Mouse (Mus musculus) MEL-GATA-1-ER (cell line): ENCODE data around the gene Cd44.

Experiments used
- DNase-seq: peaks from one replicate; pipeline ENCODE4 v3.0.0-alpha.2; 2012; ENCODE audit warnings: low read depth; ENCODE audit errors: extremely low read depth

The Cd44 gene

DNA sequence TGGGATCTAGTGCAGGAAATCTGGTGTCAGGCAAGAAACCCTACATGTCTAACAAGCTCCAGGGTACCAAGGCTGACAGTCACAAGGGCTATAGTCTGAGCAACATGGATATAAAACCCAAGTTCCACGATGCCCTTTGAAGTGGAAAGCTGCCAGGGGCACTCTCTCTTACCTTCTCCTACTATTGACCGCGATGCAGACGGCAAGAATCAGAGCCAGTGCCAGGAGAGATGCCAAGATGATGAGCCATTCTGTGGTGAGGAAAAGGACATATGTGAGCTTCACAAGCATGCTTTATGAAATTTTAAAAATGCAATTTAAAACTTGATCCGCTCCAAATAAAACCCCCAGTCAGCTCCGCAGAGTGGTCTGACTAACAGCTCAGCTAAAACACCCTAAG, 79.4 kb downstream of the Cd44 start:
- DNase-seq, result no peak

DNA sequence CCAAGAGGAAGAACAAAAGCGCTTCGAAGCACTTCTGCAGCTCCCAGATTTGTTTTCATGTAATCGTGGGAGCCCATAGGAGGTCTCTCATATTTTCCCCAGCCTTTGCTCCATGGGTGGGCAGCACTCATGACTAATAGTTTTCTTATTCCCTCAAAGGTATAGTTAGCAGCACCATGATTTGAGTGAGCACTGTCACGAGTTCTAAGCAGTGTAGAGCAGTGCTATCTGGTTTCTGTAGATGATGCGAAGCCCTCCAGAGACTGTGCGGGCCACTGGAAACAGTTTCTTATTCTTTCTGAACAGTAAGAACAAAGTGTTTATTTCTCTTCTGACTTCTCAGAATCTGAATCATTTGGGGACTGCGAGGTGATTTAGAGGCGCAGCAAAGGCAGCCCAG, 80.7 kb downstream of the Cd44 start:
- DNase-seq, result no peak

DNA sequence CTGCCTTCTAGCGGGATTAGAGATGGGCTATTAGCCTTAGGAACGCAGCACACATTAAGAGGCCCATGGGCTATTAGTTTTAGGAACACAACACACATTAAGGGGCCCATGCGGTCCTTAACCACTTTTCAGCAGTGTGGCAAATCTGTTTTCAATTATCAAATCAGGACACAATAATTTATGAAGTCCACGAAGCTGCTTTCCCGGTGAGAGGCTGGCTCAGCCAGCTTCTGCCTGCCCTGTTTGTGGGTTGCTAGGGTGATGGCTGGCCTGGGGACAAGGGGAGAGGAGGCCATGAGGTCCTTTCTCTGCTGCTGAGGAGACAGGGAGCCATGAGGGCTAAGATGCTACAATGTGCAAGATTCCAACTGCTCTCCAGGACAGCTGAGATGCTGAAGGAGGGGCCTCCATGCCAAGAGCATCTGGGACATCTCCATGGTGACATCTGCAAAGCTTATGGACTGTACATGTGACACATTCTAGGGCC, 81.2 kb downstream of the Cd44 start:
- no peak for DNase-seq

DNA sequence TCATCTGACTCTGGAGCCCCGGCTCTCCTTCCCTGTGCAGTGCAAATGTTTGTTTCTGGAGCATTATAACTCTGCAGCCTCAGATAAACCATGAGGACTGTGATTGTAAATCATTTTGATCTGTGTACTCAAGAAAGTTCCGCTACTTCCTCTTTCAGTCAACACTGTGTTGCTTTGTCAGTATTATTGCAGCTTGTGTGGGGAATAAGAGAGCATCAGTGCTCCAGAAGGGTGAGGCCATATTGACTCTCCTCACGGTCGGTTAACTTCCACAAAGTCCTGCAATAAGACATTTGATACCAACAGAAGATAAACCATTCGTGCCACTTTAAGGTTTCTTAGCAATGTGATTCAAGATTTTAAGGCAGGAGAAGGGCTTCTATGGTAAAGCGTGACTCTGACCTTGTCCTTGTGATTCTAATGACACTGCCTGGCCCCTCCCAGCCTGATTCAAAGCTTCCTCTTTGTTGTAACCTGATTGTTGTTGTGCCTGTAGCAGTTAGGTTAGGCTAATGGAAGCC, 86.1 kb downstream of the Cd44 start:
- DNase-seq, result peak; percentile 89

DNA sequence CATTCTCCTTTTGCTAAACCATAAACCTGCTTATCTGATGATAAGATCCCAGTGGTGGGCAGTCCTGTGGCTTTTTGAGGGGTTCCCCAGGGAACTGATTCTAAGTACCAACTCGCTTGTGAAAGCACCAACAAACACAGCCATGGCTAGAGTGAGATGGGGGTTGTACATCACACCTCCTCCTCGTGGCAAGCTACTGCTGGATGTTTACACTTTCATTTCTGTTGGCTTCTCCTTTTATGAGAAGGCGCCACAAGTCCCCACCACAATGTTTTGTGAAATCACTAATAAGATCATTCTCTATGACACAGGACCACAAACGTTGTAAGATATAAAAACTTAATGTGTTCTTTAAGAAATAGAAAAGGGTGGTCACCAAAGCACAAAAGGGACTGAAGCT, 88.7 kb downstream of the Cd44 start:
- DNase-seq, result no peak

DNA sequence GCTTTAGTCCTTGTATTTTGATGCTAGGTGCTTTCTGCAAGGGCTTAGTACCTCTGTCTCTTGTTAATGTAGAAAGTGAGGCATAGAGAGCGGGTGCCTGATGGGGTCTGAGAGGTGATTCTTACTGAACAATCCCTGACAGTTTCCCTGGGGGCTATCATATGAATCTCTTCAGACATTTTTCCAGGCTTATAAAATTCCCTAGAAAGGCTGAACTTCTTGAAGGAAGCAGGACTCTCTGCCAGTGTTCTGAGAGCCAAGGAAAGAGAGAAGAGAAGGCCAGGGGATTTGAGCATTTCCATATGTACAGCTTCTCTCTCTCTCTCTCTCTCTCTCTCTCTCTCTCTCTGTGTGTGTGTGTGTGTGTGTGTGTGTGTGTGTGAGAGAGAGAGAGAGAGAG, 92.0 kb downstream of the Cd44 start:
- no peak for DNase-seq

DNA sequence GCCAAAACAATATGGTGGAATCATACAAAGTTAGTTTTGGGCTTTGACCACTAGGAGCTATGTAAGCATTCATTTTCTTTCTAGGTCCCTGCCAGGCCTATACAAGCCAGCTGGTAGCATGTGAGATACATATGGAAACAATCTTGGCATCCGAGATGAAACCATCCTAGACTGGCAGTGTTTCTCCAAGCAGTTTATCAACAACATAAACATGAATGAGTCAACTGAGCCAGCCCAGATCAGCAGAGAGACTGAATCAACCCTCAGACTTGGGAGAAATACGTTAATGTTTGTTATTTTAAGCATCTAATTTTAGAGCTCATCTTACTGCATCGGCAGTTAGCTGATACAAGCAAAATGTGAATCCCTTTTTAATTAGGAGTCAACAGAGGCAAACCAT, 93.8 kb downstream of the Cd44 start:
- DNase-seq, result no peak

DNA sequence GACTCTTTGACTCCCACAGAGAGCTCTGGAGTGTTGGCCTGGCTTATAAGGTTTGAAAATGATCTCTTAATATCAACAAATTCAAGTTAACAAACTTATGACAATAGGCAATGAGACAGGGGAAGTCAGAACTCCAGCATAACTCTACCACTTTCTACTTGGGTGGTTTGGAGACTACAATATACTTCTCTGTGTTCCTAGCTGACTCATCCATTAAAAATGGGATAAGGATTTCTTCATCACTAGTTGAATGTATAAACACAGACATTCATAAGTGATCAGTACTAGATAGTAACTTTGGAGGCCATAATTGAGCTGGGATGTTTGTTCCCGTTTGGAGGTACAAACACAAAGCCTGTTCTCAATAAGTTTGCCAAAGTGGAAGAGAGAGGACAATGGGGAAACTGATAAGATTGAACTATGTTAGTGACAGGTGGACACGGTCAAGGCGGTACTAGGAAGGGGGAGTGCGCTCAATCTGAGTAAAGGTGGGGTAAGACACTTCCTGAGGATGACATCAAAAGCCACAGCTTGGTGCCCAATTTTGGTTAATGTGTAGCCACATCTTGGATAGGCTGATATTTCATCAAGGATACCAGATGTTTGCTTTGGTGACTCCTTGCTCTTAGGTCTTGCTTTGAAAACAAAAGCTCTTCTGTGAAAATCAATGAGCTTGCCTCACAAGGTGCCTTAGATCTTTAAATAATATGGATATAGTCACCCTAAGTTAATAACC, 95.5 kb downstream of the Cd44 start:
- no peak for DNase-seq

DNA sequence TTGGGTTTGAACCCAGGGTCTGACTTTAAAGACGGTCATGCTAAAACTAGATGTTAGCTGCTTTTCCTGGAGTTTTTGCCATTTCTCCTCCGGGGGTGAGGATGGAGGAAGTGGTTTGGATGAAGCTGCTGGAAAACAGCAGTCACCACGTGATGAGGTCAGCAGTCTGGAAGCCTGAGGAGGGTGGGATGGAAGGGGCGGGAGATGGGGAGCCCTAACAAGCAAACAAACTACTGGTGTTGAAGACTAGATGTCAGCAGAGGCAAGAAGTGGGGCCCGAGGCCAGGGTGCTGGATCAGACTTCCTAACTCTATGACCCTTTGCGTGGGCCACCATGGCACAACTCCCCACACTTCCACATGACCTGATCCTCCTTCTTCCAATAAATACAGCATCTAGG, 96.2 kb downstream of the Cd44 start:
- DNase-seq, result no peak

DNA sequence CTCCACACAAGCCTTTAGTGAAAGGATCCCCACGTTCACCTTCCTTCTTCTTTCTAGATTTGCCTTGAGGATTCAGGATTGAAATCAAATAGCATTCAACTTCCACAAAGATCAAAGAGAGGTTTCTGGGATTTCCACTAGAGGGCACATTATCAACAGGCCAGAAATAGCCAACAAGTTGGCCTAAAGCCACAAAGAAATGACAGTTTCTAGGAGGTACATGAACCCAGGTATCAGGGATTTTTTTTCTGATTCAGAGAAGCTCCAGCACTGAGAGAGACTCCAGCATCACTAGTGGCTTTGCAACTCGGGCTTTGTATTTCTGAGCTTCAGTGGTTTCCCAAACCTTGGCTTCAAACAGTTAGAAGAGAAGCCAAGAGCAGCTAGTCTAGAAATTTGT, 97.4 kb downstream of the Cd44 start:
- peak; percentile 11 for DNase-seq

DNA sequence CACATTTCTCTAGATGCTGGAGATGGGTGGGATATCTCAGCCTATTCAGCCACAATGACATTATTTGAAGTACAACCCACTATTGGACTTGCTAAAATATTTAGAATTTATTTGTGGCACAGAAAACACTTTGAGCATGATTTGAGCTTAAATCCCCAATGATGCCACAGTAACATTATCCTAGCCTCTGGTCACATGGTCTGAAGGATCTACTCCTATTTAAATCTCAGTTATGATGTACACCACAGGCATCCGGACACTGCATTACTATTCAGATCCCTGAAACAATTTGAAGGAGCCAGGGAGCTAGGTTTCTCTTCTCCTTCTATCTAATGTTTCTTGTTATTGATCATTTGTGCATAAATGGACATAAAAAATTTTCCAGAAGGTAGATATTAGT, 99.6 kb downstream of the Cd44 start:
- DNase-seq, result no peak

DNA sequence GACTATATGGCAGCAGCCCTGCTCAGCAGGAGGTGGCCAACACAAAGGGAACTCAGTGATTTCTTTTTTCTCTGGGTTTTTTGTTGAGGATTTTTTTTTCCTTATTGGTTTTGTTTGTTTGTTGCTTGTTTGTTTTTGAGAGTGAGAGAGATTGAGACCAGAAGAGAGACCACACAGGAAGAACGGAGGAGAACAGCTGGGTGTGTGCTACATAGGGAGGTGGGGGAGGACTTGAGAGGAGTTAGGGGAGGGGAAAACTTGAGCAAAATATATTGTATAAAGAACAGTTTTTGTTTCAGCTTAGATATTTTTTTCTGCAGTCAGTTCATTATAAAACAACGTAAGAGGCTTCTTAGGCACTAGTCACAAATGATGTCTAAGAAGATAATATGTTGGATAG, 103.3 kb downstream of the Cd44 start:
- no peak for DNase-seq

DNA sequence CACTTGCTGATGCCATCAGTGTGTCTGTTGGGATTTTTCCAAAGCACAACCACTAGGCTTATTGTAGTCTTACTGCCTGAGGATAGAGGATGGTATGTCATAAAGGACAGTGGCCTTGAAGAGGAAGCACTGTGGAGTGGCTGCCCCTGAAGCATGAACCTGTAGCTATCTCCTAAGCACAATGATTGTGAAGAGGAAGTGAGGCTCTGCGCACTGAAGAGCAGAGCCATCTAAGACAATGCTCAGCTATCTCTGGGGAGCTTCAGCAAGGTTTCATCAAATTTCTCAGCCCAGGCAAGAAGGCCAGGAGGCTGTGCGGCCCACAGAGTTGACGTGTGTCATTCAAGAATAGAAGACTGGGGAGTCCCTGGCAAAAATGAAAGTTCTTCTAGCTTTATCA, 106.4 kb downstream of the Cd44 start:
- DNase-seq, result peak; percentile 80

DNA sequence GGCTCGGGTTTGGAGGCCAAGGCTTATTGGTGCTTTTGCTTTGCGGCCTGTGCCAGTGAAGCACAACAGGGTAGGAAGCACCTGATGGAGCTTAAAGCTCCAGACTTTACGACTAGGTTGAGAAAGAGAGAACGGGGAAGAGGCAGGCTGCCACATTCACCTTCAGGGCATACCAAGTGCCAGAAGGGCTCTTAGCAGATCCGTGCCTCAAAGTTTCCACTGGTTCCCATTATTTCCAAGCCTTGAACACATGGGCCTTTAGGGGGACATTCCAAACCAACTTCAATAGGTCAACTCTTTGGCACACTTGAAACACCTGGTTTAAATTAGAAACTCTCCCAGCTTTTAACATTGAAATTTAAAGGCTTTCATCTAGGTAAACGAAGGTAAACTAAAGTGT, 108.7 kb downstream of the Cd44 start:
- DNase-seq, result no peak

DNA sequence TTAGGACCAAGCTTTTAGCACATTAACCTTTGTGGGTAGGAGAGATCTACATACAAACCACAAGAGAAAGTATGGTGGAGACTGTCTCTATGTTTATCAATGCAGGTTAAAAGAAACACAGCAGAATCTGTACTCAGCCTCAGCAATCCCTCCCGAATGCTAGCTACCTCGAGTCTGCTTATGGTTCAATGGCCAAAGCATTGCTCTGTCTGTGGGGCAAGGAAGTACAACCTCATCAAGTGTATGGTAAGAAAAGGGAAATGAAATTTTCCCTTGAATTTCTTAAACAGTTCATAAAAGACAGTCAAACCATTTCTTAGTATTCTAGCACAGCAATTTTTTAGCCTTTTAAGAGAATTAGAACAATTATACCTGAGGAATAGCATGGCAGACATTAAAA, 109.8 kb downstream of the Cd44 start:
- DNase-seq, result no peak

DNA sequence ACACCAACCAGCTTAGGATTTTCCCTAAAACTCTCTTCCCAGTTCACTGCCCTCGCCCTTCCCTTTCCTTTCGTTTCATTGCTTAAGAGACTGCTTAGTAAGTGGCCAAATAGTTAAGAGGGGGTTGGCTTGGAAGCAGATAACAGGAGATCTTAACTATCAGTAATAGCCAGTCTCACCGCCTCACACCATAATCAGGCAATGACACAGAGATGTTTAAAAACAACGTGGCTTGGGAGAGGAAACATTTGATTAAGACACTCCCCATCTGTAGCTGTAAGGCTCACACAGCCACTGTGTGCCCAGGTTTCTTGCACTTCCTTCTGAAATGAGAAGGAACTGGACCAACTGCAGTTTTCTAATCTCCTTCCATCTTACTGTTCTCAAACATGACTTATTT, 115.8 kb downstream of the Cd44 start:
- DNase-seq, result no peak

DNA sequence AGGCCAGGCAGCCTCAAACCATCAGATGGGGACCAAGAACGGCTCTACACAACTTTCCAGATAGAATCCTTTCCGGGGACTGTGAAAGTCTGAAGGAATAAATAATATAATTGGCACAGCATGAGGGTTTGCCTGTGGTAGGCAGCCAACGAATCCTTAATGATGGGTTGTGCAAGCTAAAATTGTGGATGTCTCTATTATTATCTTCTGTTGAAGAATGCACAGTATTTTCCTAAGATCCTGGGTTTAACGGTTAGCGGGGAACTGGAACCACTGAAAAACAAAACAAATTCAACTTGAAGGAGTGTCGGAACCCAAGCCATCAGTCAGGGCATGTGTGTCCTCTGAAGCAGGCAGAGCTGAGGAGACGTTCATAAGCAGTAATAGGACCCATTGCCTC, 118.7 kb downstream of the Cd44 start:
- DNase-seq, result no peak

DNA sequence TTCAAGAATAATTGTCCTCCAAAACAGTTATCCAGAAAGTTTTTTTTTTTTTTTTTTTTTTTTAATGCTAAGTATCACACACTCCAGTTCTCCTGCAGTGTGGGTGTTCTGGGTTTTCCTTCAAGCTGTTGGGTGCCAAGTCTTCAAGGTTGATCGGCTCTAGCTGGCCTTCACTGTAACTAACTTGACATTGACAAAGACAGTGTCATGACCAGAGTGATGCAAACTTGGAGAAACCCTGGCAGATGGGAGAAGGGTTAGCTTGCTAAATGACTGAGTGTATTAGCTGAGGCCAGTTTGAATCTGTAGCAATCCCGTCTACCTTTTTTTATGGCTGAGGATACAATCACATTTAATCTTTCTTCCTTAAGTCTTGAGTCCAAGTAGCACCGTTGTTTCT, 123.3 kb downstream of the Cd44 start:
- DNase-seq, result no peak

DNA sequence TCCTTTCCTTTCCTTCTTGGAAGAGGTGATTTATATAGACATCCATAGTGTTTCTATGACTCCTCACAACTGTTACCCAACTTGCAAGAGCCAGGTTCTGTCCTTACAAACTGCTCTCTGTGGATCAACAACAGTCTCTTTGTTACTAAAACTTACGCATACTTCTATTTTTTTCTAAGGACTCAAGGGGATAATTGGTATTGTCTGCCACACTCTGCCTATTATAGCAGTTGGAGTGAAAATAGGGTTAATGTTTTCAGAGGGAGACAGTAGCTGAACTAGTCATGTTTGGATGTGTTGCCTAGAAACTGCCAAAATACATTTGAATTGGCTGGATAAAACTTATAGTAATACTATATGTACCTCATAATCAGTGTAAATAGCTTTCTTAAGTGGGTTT, 125.9 kb downstream of the Cd44 start:
- no peak for DNase-seq

DNA sequence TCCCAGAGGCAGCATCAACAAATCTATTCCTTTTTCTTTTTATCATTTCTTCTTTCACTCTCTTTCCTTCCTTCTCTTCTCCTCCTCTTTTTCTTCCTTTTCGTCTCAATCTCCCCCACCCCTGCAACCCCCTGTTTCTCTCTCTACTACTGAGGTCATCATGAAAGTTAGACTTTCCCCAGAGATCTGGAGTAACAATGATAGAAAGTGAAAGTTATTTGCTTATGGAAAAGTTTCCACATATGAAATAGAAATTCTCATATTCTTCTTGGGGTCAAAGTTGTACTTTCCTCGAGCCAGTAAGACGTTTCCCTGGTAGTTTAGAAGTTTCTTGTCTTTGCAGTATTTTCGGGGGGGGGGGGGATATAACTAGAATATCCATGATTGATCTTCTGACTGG, 126.8 kb downstream of the Cd44 start:
- DNase-seq, result no peak

DNA sequence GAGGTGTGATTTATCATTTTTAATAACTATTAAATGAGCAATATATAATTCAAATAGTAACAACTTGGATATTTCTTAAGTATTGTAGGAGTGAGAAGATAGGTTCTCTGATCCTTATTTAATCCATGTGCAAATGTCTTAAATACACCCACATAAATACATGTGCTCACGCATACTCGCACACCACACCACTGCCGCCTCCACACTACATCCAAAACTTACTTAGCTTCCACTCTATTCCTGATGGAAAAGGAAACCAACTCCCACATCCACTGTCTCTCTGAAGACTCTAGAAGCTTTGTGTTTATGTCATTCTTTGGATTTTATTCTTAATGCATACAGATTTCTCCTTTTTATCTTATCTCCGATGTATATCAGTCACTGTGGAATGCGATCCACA, 129.2 kb downstream of the Cd44 start:
- DNase-seq, result no peak

DNA sequence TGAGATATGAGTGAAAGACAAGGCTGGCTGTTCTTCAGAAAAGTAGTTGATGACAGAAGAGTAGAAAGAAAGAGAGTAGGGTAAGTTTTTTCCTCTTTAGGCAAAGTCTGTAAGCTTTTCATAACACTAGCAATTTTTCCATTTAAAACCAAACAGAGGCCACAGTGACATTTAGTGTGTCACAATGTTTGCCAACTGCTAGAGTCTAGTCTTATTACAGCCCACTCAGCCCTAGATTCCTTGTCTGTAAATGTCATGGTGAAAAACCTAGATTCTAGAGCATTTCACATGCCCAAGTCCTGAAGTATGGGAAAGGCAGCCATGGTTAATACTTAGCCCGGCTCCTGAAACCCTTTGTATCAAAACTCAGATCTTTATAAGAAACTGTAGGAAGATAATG, 130.2 kb downstream of the Cd44 start:
- DNase-seq, result no peak

DNA sequence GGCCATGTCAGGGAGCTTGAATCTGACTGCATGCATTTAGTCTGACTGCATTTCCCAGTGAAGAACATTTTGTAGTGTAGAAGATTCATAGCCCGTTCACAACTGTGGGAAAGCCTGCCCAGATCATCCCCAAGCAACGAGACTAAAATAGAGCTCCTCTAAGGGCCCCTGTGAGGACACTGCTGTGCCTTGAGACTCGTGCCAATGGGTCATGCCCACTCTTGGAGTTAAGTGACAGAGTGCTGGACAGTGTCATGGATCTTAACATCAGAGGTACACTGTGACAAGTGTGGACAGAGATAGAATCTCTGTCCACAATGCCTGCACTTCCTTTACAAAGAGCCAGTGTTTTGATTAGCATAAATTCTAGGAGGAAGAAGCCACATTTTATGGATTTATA, 133.2 kb downstream of the Cd44 start:
- no peak for DNase-seq
